Mouse (Mus musculus): ENCODE measurements around the gene Lrmda.

- TF ChIP-seq POLR2A (IDR thresholded peaks at IDR 0.05; ENCODE audit: extremely low read depth, insufficient read depth, low read length), result no peak
- TF ChIP-seq CTCF (IDR thresholded peaks at IDR 0.05; ENCODE audit: extremely low read depth, insufficient read depth, low read length), result no peak
Measured at GRCm38 (mm10) chr14:22093124-22093523, 73.6 kb downstream of the Lrmda start.
